Mouse (Mus musculus) brain, embryonic 14.5 days (tissue): Measurements from ENCODE around the gene Btbd11.

Experiments used
- CTCF ChIP-seq: fragments of 200-500 bp; IDR thresholded peaks from 2 replicates; pipeline ENCODE4 v1.5.1; 2012; ENCODE audit warnings: inconsistent platforms, mild to moderate bottlenecking, moderate library complexity, borderline replicate concordance; ENCODE audit not compliant: insufficient read depth, insufficient read length; ENCODE audit errors: extremely low read depth
- POLR2A ChIP-seq: fragments of 200-500 bp; IDR thresholded peaks from 2 replicates; pipeline ENCODE4 v1.6.1; 2012; ENCODE audit warnings: mild to moderate bottlenecking, inconsistent platforms, borderline replicate concordance; ENCODE audit not compliant: poor library complexity, insufficient read depth, insufficient read length, severe bottlenecking; ENCODE audit errors: extremely low read depth

- TF ChIP-seq CTCF (no peak), POLR2A (no peak)
These were observed 50.6 kb downstream of the Btbd11 start for GRCm38 (mm10) chr10:85437217-85437616.
